Mouse (Mus musculus) forebrain, embryonic 13.5 days (tissue): ENCODE data around the gene Polq. TPM values are rescaled to one million over a fixed set of nuclear protein-coding genes. Genes with fewer than 3 reads are reported as not detected.

Source experiments
- ATAC-seq: fragments of 200-750 bp; cut with Nextera tagmentation; 2 replicates; pipeline ENCODE4 v1.8.0; 2017
- H3K27ac ChIP-seq: fragments of 300-500 bp; sonication (generic); 2 replicates; pipeline ENCODE4 v1.5.1; 2015; ENCODE audit warnings: inconsistent platforms, mild to moderate bottlenecking, moderate library complexity
- H3K27me3 ChIP-seq: fragments of 300-500 bp; sonication (generic); 2 replicates; pipeline ENCODE4 v1.6.1; 2015; ENCODE audit warnings: mild to moderate bottlenecking, inconsistent platforms
- H3K36me3 ChIP-seq: fragments of 300-500 bp; sonication (generic); 2 replicates; pipeline ENCODE4 v1.6.1; 2015; ENCODE audit warnings: mild to moderate bottlenecking, inconsistent platforms; ENCODE audit not compliant: poor library complexity, severe bottlenecking
- H3K4me1 ChIP-seq: fragments of 300-500 bp; sonication (generic); 2 replicates; pipeline ENCODE4 v1.6.1; 2015; ENCODE audit warnings: inconsistent platforms
- H3K4me2 ChIP-seq: fragments of 300-500 bp; sonication (generic); 2 replicates; pipeline ENCODE4 v1.6.1; 2015; ENCODE audit warnings: inconsistent platforms, mild to moderate bottlenecking, moderate library complexity
- H3K4me3 ChIP-seq: fragments of 300-500 bp; sonication (generic); 2 replicates; pipeline ENCODE4 v1.5.1; 2015; ENCODE audit warnings: mild to moderate bottlenecking, inconsistent platforms
- H3K9ac ChIP-seq: fragments of 300-500 bp; sonication (generic); 2 replicates; pipeline ENCODE4 v1.6.1; 2015; ENCODE audit warnings: mild to moderate bottlenecking, inconsistent platforms
- H3K9me3 ChIP-seq: fragments of 300-500 bp; sonication (generic); replicated peaks from 2 replicates; pipeline ENCODE4 v1.6.1; 2016; ENCODE audit warnings: inconsistent platforms
- WGBS: fragments of 180-500 bp; shearing (Covaris S2); methylation state at CpG from one replicate; pipeline ENCODE4 v1.1.7; 2015; 5-methylcytosine and 5-hydroxymethylcytosine counted together
- polyA plus RNA-seq: library from polyadenylated mRNA; unstranded; fragments of >200 nt; fragmentation: Nextera tagmentation; extraction: Ambion mirVana; gene quantifications from 2 replicates; pipeline ENCODE4 v1.2.1, GENCODE M21; 2015

The Polq gene
- polyA plus RNA-seq, 1 experiment from 2014 or later, result 9.2 TPM

DNA sequence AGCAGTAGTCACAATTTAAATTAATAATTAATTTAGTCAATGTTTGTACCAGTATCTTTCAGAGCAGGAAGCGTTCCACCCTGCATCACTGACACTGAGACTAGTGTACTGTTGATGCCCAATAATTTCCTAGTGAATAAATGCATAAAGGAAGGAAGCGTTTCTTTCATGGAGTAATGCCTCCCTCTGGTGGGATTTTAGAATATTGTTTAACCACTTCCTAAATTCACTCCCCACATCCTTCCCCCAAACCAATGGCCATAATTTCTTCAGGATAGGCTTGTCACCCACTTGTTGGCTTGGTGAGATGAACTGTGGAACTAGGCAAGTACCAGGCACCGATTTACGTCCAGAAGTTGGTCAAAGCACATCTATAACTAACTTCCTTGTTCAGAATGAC lies 1.2 kb upstream of the Polq start:
- peak; percentile 60 for ATAC-seq
- WGBS, result 60% methylated on average over 4 of the region's 4 CpGs
- no peak overlapping the region for H3K27ac ChIP-seq

DNA sequence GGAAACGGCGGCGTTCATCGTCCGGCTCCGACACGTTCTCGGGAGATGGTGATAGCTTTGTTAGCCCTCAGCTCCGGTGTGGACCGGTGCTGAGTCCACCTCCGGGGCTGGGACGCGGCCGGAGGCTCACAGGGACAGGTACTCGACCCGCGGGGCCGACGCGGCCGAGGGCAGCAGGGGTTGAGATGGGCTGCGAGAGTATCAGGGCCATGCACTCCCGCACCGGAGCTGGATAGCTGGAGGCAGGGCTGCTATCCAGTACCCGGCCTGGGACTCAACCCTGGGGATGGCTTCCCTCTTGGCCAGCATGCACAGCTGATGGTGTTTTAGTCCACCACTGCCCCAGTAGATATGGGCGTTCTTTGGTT lies 320 bp downstream of the Polq start:
- Histone ChIP-seq H3K27ac (no peak overlapping the region), H3K9me3 (no peaks in the 10 kb centered on the region), H3K27me3 (no peaks in the 10 kb centered on the region), H3K4me1 (peaks cover 22% of the 10 kb centered on the region), H3K9ac (peak overlapping the region; percentile 79), H3K36me3 (peaks cover 3% of the 10 kb centered on the region; the same call in 1 of the 2 replicates), H3K4me3 (peak overlapping the region; percentile 93), H3K4me2 (peak overlapping the region; percentile 93)
- 1% methylated on average over 26 of the region's 26 CpGs for WGBS
- peak; percentile 72 for ATAC-seq

More for the DNA sequence above, 1.2 kb upstream of the Polq start:
- H3K4me2 ChIP-seq, result peak overlapping the region; percentile 93; the same call in 1 of the 2 replicates
- H3K36me3 ChIP-seq, result 0 out of 2 replicates have a peak, but pooled peaks cover 3% of the 10 kb centered on the region
- H3K4me3 ChIP-seq, result no peak overlapping the region
- H3K4me1 ChIP-seq, result peaks cover 22% of the 10 kb centered on the region
- no peaks in the 10 kb centered on the region for H3K9me3 ChIP-seq
- H3K27me3 ChIP-seq, result no peaks in the 10 kb centered on the region
- H3K9ac ChIP-seq, result no peak overlapping the region

DNA sequence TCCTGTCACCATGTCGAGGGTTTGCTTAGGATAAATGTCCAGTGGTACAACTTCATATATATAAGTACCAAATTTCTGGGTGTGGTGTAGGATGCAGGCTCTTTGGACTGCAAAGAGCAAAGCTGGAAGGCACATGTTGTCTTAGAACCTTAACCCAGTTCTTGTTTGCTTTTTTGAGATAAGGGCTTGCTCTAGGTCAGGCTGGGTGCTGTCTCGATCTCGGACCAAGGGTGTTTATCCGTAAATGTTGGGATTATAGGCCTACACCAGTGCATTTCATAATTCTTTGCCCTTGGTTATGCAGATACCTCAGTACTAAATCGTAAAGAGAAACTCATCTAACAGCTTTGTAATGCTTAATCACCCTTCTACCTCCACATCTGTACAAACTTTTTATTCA lies 750 bp downstream of the Polq start:
- WGBS, result 59% methylated on average over 5 of the region's 5 CpGs
- no peak overlapping the region for H3K27ac ChIP-seq
- no peak for ATAC-seq
- peaks cover 22% of the 10 kb centered on the region for H3K4me1 ChIP-seq
- no peaks in the 10 kb centered on the region for H3K27me3 ChIP-seq
- peak overlapping the region; percentile 93 for H3K4me3 ChIP-seq
- peak overlapping the region; percentile 93 for H3K4me2 ChIP-seq
- peaks cover 3% of the 10 kb centered on the region; the same call in 1 of the 2 replicates for H3K36me3 ChIP-seq
- H3K9ac ChIP-seq, result peak overlapping the region; percentile 79
- H3K9me3 ChIP-seq, result no peaks in the 10 kb centered on the region

DNA sequence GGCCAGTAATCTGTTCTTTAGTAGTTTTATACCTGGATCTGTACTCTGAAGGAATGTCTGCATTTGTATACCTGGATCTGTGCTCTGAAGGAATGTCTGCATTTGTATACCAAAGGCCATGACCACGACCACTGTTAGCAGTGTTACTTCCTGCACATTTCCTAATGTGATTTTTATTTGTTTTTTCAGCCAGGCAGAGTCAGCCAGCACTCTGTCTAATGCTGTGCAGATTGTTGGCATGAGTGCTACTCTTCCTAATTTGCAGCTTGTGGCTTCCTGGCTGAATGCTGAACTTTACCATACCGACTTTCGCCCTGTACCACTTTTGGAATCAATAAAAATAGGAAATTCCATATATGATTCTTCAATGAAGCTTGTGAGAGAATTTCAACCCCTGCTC lies 16.0 kb downstream of the Polq start:
- Histone ChIP-seq H3K4me1 (no peaks in the 10 kb centered on the region), H3K4me2 (no peak overlapping the region), H3K4me3 (no peak overlapping the region), H3K9me3 (no peaks in the 10 kb centered on the region), H3K36me3 (peaks cover 11% of the 10 kb centered on the region; the same call in 1 of the 2 replicates), H3K27ac (no peak overlapping the region), H3K27me3 (no peaks in the 10 kb centered on the region), H3K9ac (no peak overlapping the region)
- ATAC-seq, result no peak
- whole genome bisulfite sequencing, result 87% methylated on average over 3 of the region's 3 CpGs

GRCm38 (mm10) chr16:37031996-37032395 lies 20.4 kb downstream of the Polq start:
- Histone ChIP-seq H3K4me1 (no peaks in the 10 kb centered on the region), H3K27me3 (no peaks in the 10 kb centered on the region), H3K27ac (no peak overlapping the region), H3K4me3 (no peak overlapping the region), H3K9me3 (no peaks in the 10 kb centered on the region), H3K4me2 (no peak overlapping the region), H3K36me3 (peaks cover 26% of the 10 kb centered on the region), H3K9ac (no peak overlapping the region)
- 74% methylated on average over 3 of the region's 3 CpGs for WGBS
- no peak for ATAC-seq

- ATAC-seq, result no peak
- Histone ChIP-seq H3K4me3 (no peak overlapping the region), H3K4me2 (no peak overlapping the region), H3K27ac (no peak overlapping the region), H3K4me1 (no peaks in the 10 kb centered on the region), H3K36me3 (peaks cover 29% of the 10 kb centered on the region), H3K9ac (no peak overlapping the region), H3K9me3 (no peaks in the 10 kb centered on the region), H3K27me3 (no peaks in the 10 kb centered on the region)
- WGBS, result 93% methylated on average over 8 of the region's 8 CpGs
These were observed 23.2 kb downstream of the Polq start for GRCm38 (mm10) chr16:37034751-37035150.

DNA sequence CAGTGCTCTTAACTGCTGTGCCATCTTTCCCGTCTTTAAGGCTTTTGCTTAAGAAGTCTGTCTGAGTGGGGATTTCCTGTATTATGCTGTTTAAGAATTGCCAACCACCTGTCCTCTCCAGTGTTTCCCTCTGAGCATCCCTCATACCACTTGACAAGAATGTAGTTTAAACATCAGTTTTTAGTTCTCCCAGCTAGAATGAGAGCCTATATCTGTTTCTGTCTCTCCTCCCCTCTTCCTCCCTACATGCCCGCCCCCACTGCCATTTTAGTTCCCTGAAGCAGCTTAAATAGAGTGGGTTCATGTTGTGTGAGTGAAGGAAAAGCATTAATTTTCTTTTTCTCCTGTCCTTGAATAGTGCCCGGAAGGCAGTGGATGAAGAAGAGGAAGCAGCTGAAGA lies 48.0 kb downstream of the Polq start:
- Histone ChIP-seq H3K27ac (no peak overlapping the region), H3K9ac (no peak overlapping the region), H3K27me3 (no peaks in the 10 kb centered on the region), H3K4me3 (no peak overlapping the region), H3K9me3 (no peaks in the 10 kb centered on the region), H3K4me1 (no peaks in the 10 kb centered on the region), H3K36me3 (peaks cover 35% of the 10 kb centered on the region), H3K4me2 (no peak overlapping the region)
- WGBS, result 92% methylated on average over 3 of the region's 3 CpGs
- no peak for ATAC-seq

DNA sequence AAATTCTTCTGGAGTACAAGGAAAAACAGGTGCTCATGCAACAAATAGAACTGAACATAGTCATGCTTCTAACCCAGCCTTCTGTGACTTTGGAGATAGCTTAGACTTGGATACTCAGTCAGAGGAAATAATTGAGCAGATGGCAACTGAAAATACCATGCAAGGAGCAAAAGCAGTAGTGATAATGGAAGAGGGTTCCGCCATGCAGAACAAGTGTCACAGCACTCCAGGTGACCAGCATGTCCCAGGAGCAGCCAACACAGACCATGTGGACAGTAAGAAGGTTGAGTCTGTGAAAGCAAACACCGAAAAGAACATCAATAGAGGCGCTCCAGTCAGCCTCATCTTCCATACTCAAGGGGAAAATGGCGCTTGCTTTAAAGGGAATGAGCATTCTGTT lies 49.7 kb downstream of the Polq start:
- no peaks in the 10 kb centered on the region for H3K27me3 ChIP-seq
- no peaks in the 10 kb centered on the region for H3K4me1 ChIP-seq
- H3K4me3 ChIP-seq, result no peak overlapping the region
- ATAC-seq, result no peak
- H3K27ac ChIP-seq, result no peak overlapping the region
- peaks cover 40% of the 10 kb centered on the region for H3K36me3 ChIP-seq
- H3K9me3 ChIP-seq, result no peaks in the 10 kb centered on the region
- WGBS, result 98% methylated on average over 4 of the region's 4 CpGs
- H3K4me2 ChIP-seq, result no peak overlapping the region
- no peak overlapping the region for H3K9ac ChIP-seq

GRCm38 (mm10) chr16:37072354-37072753 lies 60.8 kb downstream of the Polq start:
- no peak for ATAC-seq
- H3K27ac ChIP-seq, result no peak overlapping the region
- no peaks in the 10 kb centered on the region for H3K27me3 ChIP-seq
- peaks cover 35% of the 10 kb centered on the region for H3K36me3 ChIP-seq
- no peak overlapping the region for H3K4me2 ChIP-seq
- no peak overlapping the region for H3K4me3 ChIP-seq
- no peak overlapping the region for H3K9ac ChIP-seq
- H3K9me3 ChIP-seq, result no peaks in the 10 kb centered on the region
- 83% methylated on average over 5 of the region's 5 CpGs for WGBS
- no peaks in the 10 kb centered on the region for H3K4me1 ChIP-seq

GRCm38 (mm10) chr16:37089648-37090047 lies 78.1 kb downstream of the Polq start:
- H3K4me1 ChIP-seq, result no peaks in the 10 kb centered on the region
- H3K36me3 ChIP-seq, result peaks cover 42% of the 10 kb centered on the region
- H3K4me3 ChIP-seq, result no peak overlapping the region
- ATAC-seq, result no peak
- no peaks in the 10 kb centered on the region for H3K9me3 ChIP-seq
- H3K4me2 ChIP-seq, result no peak overlapping the region
- no peak overlapping the region for H3K9ac ChIP-seq
- no peak overlapping the region for H3K27ac ChIP-seq
- WGBS, result 87% methylated on average over 1 of the region's 1 CpGs
- no peaks in the 10 kb centered on the region for H3K27me3 ChIP-seq

GRCm38 (mm10) chr16:37094169-37094833 lies 82.7 kb downstream of the Polq start:
- Histone ChIP-seq H3K9me3 (no peaks in the 10 kb centered on the region), H3K4me2 (no peak overlapping the region), H3K27me3 (no peaks in the 10 kb centered on the region), H3K27ac (no peak overlapping the region), H3K9ac (no peak overlapping the region), H3K4me1 (no peaks in the 10 kb centered on the region), H3K36me3 (peaks cover 33% of the 10 kb centered on the region), H3K4me3 (no peak overlapping the region)
- WGBS, result 68% methylated on average over 4 of the region's 4 CpGs
- no peak for ATAC-seq

DNA sequence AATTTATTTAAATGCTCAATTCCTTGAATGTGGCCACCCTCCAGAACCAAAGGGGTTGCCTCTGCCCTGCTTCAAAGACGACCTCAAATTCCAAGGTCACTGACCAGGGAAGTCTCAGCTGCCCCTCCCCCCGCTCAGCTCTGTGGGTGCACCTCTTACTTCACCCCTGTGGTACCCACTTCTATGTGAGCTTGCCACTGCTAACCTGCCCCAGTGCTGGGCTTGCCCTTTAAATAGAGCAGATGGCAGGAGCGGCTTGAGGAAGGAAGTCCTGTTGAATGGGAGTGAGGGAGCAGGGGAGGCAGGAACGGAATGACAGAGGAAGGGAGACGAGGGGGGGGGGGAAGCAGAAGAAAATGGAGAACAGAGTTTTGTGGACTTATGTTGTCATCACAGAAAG lies 97.2 kb downstream of the Polq start:
- no peak overlapping the region for H3K4me2 ChIP-seq
- H3K9me3 ChIP-seq, result no peaks in the 10 kb centered on the region
- H3K27ac ChIP-seq, result no peak overlapping the region
- no peak overlapping the region for H3K4me3 ChIP-seq
- H3K27me3 ChIP-seq, result no peaks in the 10 kb centered on the region
- no peaks in the 10 kb centered on the region for H3K4me1 ChIP-seq
- H3K36me3 ChIP-seq, result no peaks in the 10 kb centered on the region
- ATAC-seq, result peak; percentile 51; the same call in 1 of the 2 replicates
- 30% methylated on average over 5 of the region's 5 CpGs for WGBS
- no peak overlapping the region for H3K9ac ChIP-seq

GRCm38 (mm10) chr16:37109285-37109684 lies 97.7 kb downstream of the Polq start:
- WGBS, result 28% methylated on average over 3 of the region's 3 CpGs
- Histone ChIP-seq H3K4me3 (no peak overlapping the region), H3K4me2 (no peak overlapping the region), H3K27me3 (no peaks in the 10 kb centered on the region), H3K9me3 (no peaks in the 10 kb centered on the region), H3K36me3 (no peaks in the 10 kb centered on the region), H3K9ac (no peak overlapping the region), H3K27ac (no peak overlapping the region), H3K4me1 (no peaks in the 10 kb centered on the region)
- ATAC-seq, result peak; percentile 96
